Mouse (Mus musculus): ENCODE data around the gene Rexo5.

DNA sequence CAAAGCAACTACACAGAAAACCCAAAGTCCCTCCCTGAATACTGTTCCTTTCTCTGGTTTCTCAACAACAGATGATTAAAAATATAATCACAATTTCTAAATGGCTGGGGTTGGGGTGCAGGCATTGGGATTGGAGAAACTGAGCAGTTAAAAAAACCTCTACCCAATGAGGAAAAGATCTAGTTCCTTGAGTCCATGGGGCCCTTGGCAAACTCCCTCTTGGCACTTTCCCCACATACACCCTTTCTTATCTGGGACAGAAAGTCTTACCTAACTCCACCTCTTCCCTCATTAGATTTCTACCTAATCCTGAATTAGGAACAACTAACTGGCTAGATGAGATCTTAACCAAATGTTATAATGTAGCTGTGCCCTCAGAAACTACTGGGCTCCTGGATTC is 61.2 kb downstream of the Rexo5 start:
- no peak for TF ChIP-seq CTCF (IDR thresholded peaks at IDR 0.05; ENCODE audit: low read depth, low read length)
- no peak for TF ChIP-seq POLR2A (IDR thresholded peaks at IDR 0.05; ENCODE audit: extremely low read depth, insufficient read depth, low read length)

Data from liver, adult 2 months (tissue).